In genomic region chr6:63256556-63257405, GRCm38 (mm10) we compare ENCODE assay signal across 7 mouse cellular contexts. TPM values are rescaled to one million over a fixed set of nuclear protein-coding genes. Genes with fewer than 3 reads are reported as not detected.
DNase-seq lines count a peak whose midpoint lies in the region; ATAC-seq lines count a peak whose summit lies in the region.

No protein-coding gene starts in this region.

- peak; percentile 78 for ATAC-seq in embryonic facial prominence, embryonic 14.5 days (ENCODE audit: low read depth)
- peak; percentile 72 for ATAC-seq in hindbrain, embryonic 12.5 days (ENCODE audit: low FRiP score)
- peak; percentile 32 for ATAC-seq in neural tube, embryonic 11.5 days (ENCODE audit: insufficient read depth, low FRiP score, low TSS enrichment)

- DNase-seq in ES-CJ7 (ENCODE audit: low read depth, low spot score), result peak; percentile 53
- peak; percentile 54 for DNase-seq in R1 (ENCODE audit: low read depth, low spot score)
- peak; percentile 51 for DNase-seq in embryonic facial prominence, embryonic 14.5 days (ENCODE audit: low spot score)
- peak; percentile 72 for DNase-seq in left cerebral cortex, postnatal 4 days
- DNase-seq in neural tube, embryonic 11.5 days (ENCODE audit: low spot score), result peak; percentile 73
- no peak for DNase-seq in B cell, adult 2 months

- intact Hi-C loops in left cerebral cortex, postnatal 4 days (cut with DNase I), result loop anchor here (5.0 to 10.0 kb wide), 2 partner anchors 1378 to 1396 kb away; no protein-coding TSS in a partner anchor

- H3K4me2 ChIP-seq in embryonic facial prominence, embryonic 14.5 days (ENCODE audit: low read depth, low read length), result peak overlapping the region; percentile 96
- peak overlapping the region; percentile 93 for H3K4me2 ChIP-seq in hindbrain, embryonic 12.5 days (replicated peaks)
- H3K4me2 ChIP-seq in neural tube, embryonic 11.5 days (ENCODE audit: low read depth), result peak overlapping the region; percentile 82

- H3K4me3 ChIP-seq in embryonic facial prominence, embryonic 14.5 days (ENCODE audit: low read depth, low read length), result peak overlapping the region; percentile 68
- H3K4me3 ChIP-seq in hindbrain, embryonic 12.5 days, result peak overlapping the region; percentile 82
- peak overlapping the region; percentile 75 for H3K4me3 ChIP-seq in neural tube, embryonic 11.5 days (ENCODE audit: low read depth, low read length)

- H3K27me3 ChIP-seq in embryonic facial prominence, embryonic 14.5 days (replicated peaks; ENCODE audit: control insufficient read depth, insufficient read depth, low read length), result peaks cover 48% of the 10 kb centered on the region
- no peaks in the 10 kb centered on the region for H3K27me3 ChIP-seq in hindbrain, embryonic 12.5 days
- H3K27me3 ChIP-seq in neural tube, embryonic 11.5 days (ENCODE audit: control insufficient read depth, insufficient read depth, low read length), result no peaks in the 10 kb centered on the region

- peak overlapping the region; percentile 65 for H3K9ac ChIP-seq in embryonic facial prominence, embryonic 14.5 days (ENCODE audit: low read depth, low read length)
- peak overlapping the region; percentile 81 for H3K9ac ChIP-seq in hindbrain, embryonic 12.5 days
- peak overlapping the region; percentile 77 for H3K9ac ChIP-seq in neural tube, embryonic 11.5 days (ENCODE audit: low read length)

- no peaks in the 10 kb centered on the region for H3K9me3 ChIP-seq in embryonic facial prominence, embryonic 14.5 days (ENCODE audit: control insufficient read depth, low read length)
- H3K9me3 ChIP-seq in hindbrain, embryonic 12.5 days (replicated peaks), result no peaks in the 10 kb centered on the region
- no peaks in the 10 kb centered on the region for H3K9me3 ChIP-seq in neural tube, embryonic 11.5 days (ENCODE audit: control insufficient read depth, low read length)

- H3K4me1 ChIP-seq in embryonic facial prominence, embryonic 14.5 days (ENCODE audit: control insufficient read depth, insufficient read depth, low read length), result peaks cover 4% of the 10 kb centered on the region; the same call in 1 of the 2 replicates
- 0 out of 2 replicates have a peak, but pooled peaks cover 4% of the 10 kb centered on the region for H3K4me1 ChIP-seq in hindbrain, embryonic 12.5 days
- H3K4me1 ChIP-seq in neural tube, embryonic 11.5 days (ENCODE audit: control insufficient read depth, insufficient read depth, low read length), result no peaks in the 10 kb centered on the region

- H3K36me3 ChIP-seq in embryonic facial prominence, embryonic 14.5 days (ENCODE audit: control insufficient read depth, insufficient read depth, low read length), result no peaks in the 10 kb centered on the region
- no peaks in the 10 kb centered on the region for H3K36me3 ChIP-seq in hindbrain, embryonic 12.5 days
- no peaks in the 10 kb centered on the region for H3K36me3 ChIP-seq in neural tube, embryonic 11.5 days (ENCODE audit: control insufficient read depth, insufficient read depth, low read length)

- WGBS in embryonic facial prominence, embryonic 14.5 days, result under 1% methylated on average over 43 of the region's 49 CpGs
- WGBS in hindbrain, embryonic 12.5 days, result under 1% methylated on average over 48 of the region's 49 CpGs
- under 1% methylated on average over 49 of the region's 49 CpGs for WGBS in neural tube, embryonic 11.5 days

- H3K27ac ChIP-seq in embryonic facial prominence, embryonic 14.5 days (replicated peaks; ENCODE audit: low read depth, low read length), result no peak overlapping the region
- H3K27ac ChIP-seq in hindbrain, embryonic 12.5 days, result peak overlapping the region; percentile 82
- H3K27ac ChIP-seq in neural tube, embryonic 11.5 days (ENCODE audit: low read depth, low read length), result peak overlapping the region; percentile 85

RNA-seq across cellular contexts. Expression of gene Grid2, which starts 1.1 kb away (rescaled TPM):
- polyA plus RNA-seq in embryonic facial prominence, embryonic 14.5 days (2014; fragmentation: Nextera tagmentation; extraction: Ambion mirVana), result 2.1 and 2.4 TPM in 2 replicates
- polyA plus RNA-seq in hindbrain, embryonic 12.5 days (2016; fragmentation: Nextera tagmentation; extraction: Ambion mirVana), result 7.3 and 8.1 TPM in 2 replicates
- total RNA-seq in left cerebral cortex, postnatal 4 days (2021), result 10 to 100 TPM; 25.2 to 26.8 TPM
- 3.3 and 3.4 TPM in 2 replicates for polyA plus RNA-seq in neural tube, embryonic 11.5 days (2014; fragmentation: Nextera tagmentation; extraction: Ambion mirVana)

Comparison
In these comparisons a context has a peak if more than half of its experiments do, and no peak if none do; other contexts are left out.
1. DNase-seq: peak in ES-CJ7 (single experiment), R1 (single experiment), embryonic facial prominence, embryonic 14.5 days (single experiment), left cerebral cortex, postnatal 4 days (single experiment) and neural tube, embryonic 11.5 days (single experiment); none in B cell, adult 2 months (0 of 2).
2. Peak in every context shown above with its lines, with median percentiles within 50 percentile points of each other: ATAC-seq, H3K4me2 ChIP-seq, H3K4me3 ChIP-seq and H3K9ac ChIP-seq.